Mouse (Mus musculus) ES-Bruce4 (cell line): ENCODE data around the gene Actg2.

Experiments
- CTCF ChIP-seq: IDR thresholded peaks from one replicate; pipeline ENCODE4 v1.8.1; 2011; ENCODE audit warnings: low read depth, low read length
- POLR2A ChIP-seq: IDR thresholded peaks from one replicate; pipeline ENCODE4 v1.8.1; 2011; ENCODE audit warnings: low read length; ENCODE audit not compliant: insufficient read depth

- no peak for TF ChIP-seq POLR2A
- no peak for TF ChIP-seq CTCF
Observed at GRCm38 (mm10) chr6:83575609-83576008, 39.5 kb upstream of the Actg2 start.
